Mouse (Mus musculus) limb, embryonic 11.5 days (tissue): Measurements from ENCODE around the gene Anks3. TPM values are rescaled to one million over a fixed set of nuclear protein-coding genes. Genes with fewer than 3 reads are reported as not detected.

ENCODE experiments used
- ATAC-seq: fragments of 200-750 bp; cut with Nextera tagmentation; 2 replicates; pipeline ENCODE4 v1.8.0; 2017; ENCODE audit warnings: low read depth; ENCODE audit not compliant: insufficient number of reproducible peaks, low FRiP score, low TSS enrichment
- DNase-seq: peaks from one replicate; pipeline ENCODE4 v3.0.0-alpha.2; 2015; ENCODE audit warnings: low spot score
- H3K27ac ChIP-seq: fragments of 300-500 bp; sonication (generic); replicated peaks from 2 replicates; pipeline ENCODE4 v1.5.1; 2014; ENCODE audit warnings: low read depth, mild to moderate bottlenecking, low read length
- H3K27me3 ChIP-seq: fragments of 300-500 bp; sonication (generic); 2 replicates; pipeline ENCODE4 v1.6.1; 2014; ENCODE audit warnings: mild to moderate bottlenecking, low read length, mixed read lengths; ENCODE audit not compliant: control insufficient read depth, insufficient read depth
- H3K36me3 ChIP-seq: fragments of 300-500 bp; sonication (generic); 2 replicates; pipeline ENCODE4 v1.6.1; 2014; ENCODE audit warnings: mild to moderate bottlenecking, low read length, moderate library complexity, mixed read lengths; ENCODE audit not compliant: control insufficient read depth, insufficient read depth
- H3K4me1 ChIP-seq: fragments of 300-500 bp; sonication (generic); 2 replicates; pipeline ENCODE4 v1.6.1; 2014; ENCODE audit warnings: low read length, mixed read lengths; ENCODE audit not compliant: control insufficient read depth, insufficient read depth
- H3K4me2 ChIP-seq: fragments of 300-500 bp; sonication (generic); 2 replicates; pipeline ENCODE4 v1.6.1; 2014; ENCODE audit warnings: low read depth, mild to moderate bottlenecking, moderate library complexity; ENCODE audit not compliant: severe bottlenecking
- H3K4me3 ChIP-seq: fragments of 300-500 bp; sonication (generic); 2 replicates; pipeline ENCODE4 v1.5.1; 2014; ENCODE audit warnings: low read depth, low read length
- H3K9ac ChIP-seq: fragments of 300-500 bp; sonication (generic); 2 replicates; pipeline ENCODE4 v1.6.1; 2014; ENCODE audit warnings: mild to moderate bottlenecking, low read length
- H3K9me3 ChIP-seq: fragments of 300-500 bp; sonication (generic); 2 replicates; pipeline ENCODE4 v1.6.1; 2016; ENCODE audit warnings: low read length; ENCODE audit not compliant: control insufficient read depth
- WGBS: fragments of 180-500 bp; shearing (Covaris S2); extraction: QIAGEN DNeasy Blood & Tissue Kit; methylation state at CpG from one replicate; pipeline ENCODE4 v1.1.7; 2014; 5-methylcytosine and 5-hydroxymethylcytosine counted together
- polyA plus RNA-seq: library from polyadenylated mRNA; unstranded; fragments of >200 nt; fragmentation: Nextera tagmentation; extraction: Ambion mirVana; gene quantifications from 2 replicates; pipeline ENCODE4 v1.2.1, GENCODE M21; 2014

Gene Anks3
- polyA plus RNA-seq, 1 experiment from 2014 or later, result 41.0 TPM

- Histone ChIP-seq H3K4me3 (no peak overlapping the region), H3K4me1 (no peaks in the 10 kb centered on the region), H3K27ac (0 out of 2 replicates have a peak overlapping the region, but pooled peaks have one; percentile 4), H3K9ac (no peak overlapping the region), H3K36me3 (peaks cover 15% of the 10 kb centered on the region), H3K27me3 (no peaks in the 10 kb centered on the region), H3K9me3 (no peaks in the 10 kb centered on the region), H3K4me2 (no peak overlapping the region)
- DNase-seq (no peak), ATAC-seq (0 out of 2 replicates have a peak, but pooled peaks have one; percentile 1)
- WGBS, result 80% methylated on average over 11 of the region's 11 CpGs
Observed at GRCm38 (mm10) chr16:4912907-4913782, 50.9 kb downstream of the Anks3 start.

GRCm38 (mm10) chr16:4912074-4912648 lies 51.8 kb downstream of the Anks3 start:
- H3K4me1 ChIP-seq, result no peaks in the 10 kb centered on the region
- no peak overlapping the region for H3K4me2 ChIP-seq
- WGBS, result 72% methylated on average over 10 of the region's 10 CpGs
- ATAC-seq (no peak), DNase-seq (no peak)
- peaks cover 17% of the 10 kb centered on the region for H3K36me3 ChIP-seq
- no peak overlapping the region for H3K9ac ChIP-seq
- H3K4me3 ChIP-seq, result no peak overlapping the region
- H3K27ac ChIP-seq, result no peak overlapping the region
- H3K9me3 ChIP-seq, result no peaks in the 10 kb centered on the region
- H3K27me3 ChIP-seq, result no peaks in the 10 kb centered on the region

- H3K27ac ChIP-seq, result no peak overlapping the region
- H3K36me3 ChIP-seq, result peaks cover 14% of the 10 kb centered on the region
- no peak overlapping the region for H3K4me2 ChIP-seq
- WGBS, result 94% methylated on average over 8 of the region's 8 CpGs
- H3K4me3 ChIP-seq, result no peak overlapping the region
- H3K27me3 ChIP-seq, result no peaks in the 10 kb centered on the region
- DNase-seq, result no peak
- ATAC-seq, result no peak
- H3K4me1 ChIP-seq, result no peaks in the 10 kb centered on the region
- no peak overlapping the region for H3K9ac ChIP-seq
- no peaks in the 10 kb centered on the region for H3K9me3 ChIP-seq
Observed at GRCm38 (mm10) chr16:4910758-4911157, 53.2 kb downstream of the Anks3 start.

- Histone ChIP-seq H3K9me3 (no peaks in the 10 kb centered on the region), H3K36me3 (peaks cover 14% of the 10 kb centered on the region), H3K9ac (no peak overlapping the region), H3K4me3 (no peak overlapping the region), H3K4me1 (no peaks in the 10 kb centered on the region), H3K27ac (no peak overlapping the region), H3K27me3 (no peaks in the 10 kb centered on the region), H3K4me2 (no peak overlapping the region)
- no peak for DNase-seq
- ATAC-seq, result no peak
- 96% methylated on average over 2 of the region's 2 CpGs for WGBS
Observed at GRCm38 (mm10) chr16:4909745-4910144, 54.3 kb downstream of the Anks3 start.

GRCm38 (mm10) chr16:4907972-4908371 lies 56.0 kb downstream of the Anks3 start:
- 57% methylated on average over 5 of the region's 5 CpGs for WGBS
- H3K4me3 ChIP-seq, result no peak overlapping the region
- ATAC-seq, result no peak

GRCm38 (mm10) chr16:4907386-4907785 lies 56.6 kb downstream of the Anks3 start:
- Histone ChIP-seq H3K9ac (no peak overlapping the region), H3K4me2 (no peak overlapping the region)
- no peak for ATAC-seq

More at GRCm38 (mm10) chr16:4907972-4908371, 56.0 kb downstream of the Anks3 start:
- H3K27me3 ChIP-seq, result no peaks in the 10 kb centered on the region
- no peak overlapping the region for H3K9ac ChIP-seq
- peaks cover 14% of the 10 kb centered on the region for H3K36me3 ChIP-seq
- H3K4me1 ChIP-seq, result no peaks in the 10 kb centered on the region
- DNase-seq, result no peak
- H3K9me3 ChIP-seq, result no peaks in the 10 kb centered on the region
- H3K4me2 ChIP-seq, result no peak overlapping the region
- no peak overlapping the region for H3K27ac ChIP-seq

GRCm38 (mm10) chr16:4906559-4906958 lies 57.4 kb downstream of the Anks3 start:
- DNase-seq (no peak), ATAC-seq (no peak)
- Histone ChIP-seq H3K4me3 (no peak overlapping the region), H3K4me2 (no peak overlapping the region), H3K27ac (no peak overlapping the region), H3K9ac (no peak overlapping the region), H3K9me3 (no peaks in the 10 kb centered on the region), H3K36me3 (peaks cover 10% of the 10 kb centered on the region), H3K4me1 (no peaks in the 10 kb centered on the region), H3K27me3 (no peaks in the 10 kb centered on the region)

More at GRCm38 (mm10) chr16:4907386-4907785, 56.6 kb downstream of the Anks3 start:
- Histone ChIP-seq H3K4me3 (no peak overlapping the region), H3K9me3 (no peaks in the 10 kb centered on the region), H3K27me3 (no peaks in the 10 kb centered on the region), H3K36me3 (peaks cover 14% of the 10 kb centered on the region), H3K4me1 (no peaks in the 10 kb centered on the region), H3K27ac (no peak overlapping the region)
- DNase-seq, result no peak
- 78% methylated on average over 2 of the region's 2 CpGs for WGBS

GRCm38 (mm10) chr16:4905591-4905990 lies 58.4 kb downstream of the Anks3 start:
- no peak overlapping the region for H3K27ac ChIP-seq
- H3K4me2 ChIP-seq, result no peak overlapping the region
- H3K4me3 ChIP-seq, result no peak overlapping the region
- WGBS, result 9% methylated on average over 1 of the region's 1 CpGs
- H3K9me3 ChIP-seq, result no peaks in the 10 kb centered on the region
- H3K36me3 ChIP-seq, result peaks cover 4% of the 10 kb centered on the region; the same call in 1 of the 2 replicates
- no peaks in the 10 kb centered on the region for H3K27me3 ChIP-seq
- ATAC-seq (no peak), DNase-seq (no peak)
- H3K4me1 ChIP-seq, result no peaks in the 10 kb centered on the region
- no peak overlapping the region for H3K9ac ChIP-seq
